Mouse (Mus musculus) left cerebral cortex, adult 2 months (tissue): ENCODE data around the gene Pdlim7. TPM values are rescaled to one million over a fixed set of nuclear protein-coding genes. Genes with fewer than 3 reads are reported as not detected.

Source experiments
- DNase-seq, 2 experiments: peaks; one replicate each; pipeline ENCODE4 v3.0.0; 2021 to 2022; ENCODE audit warnings: low spot score in 2 of 2, mixed read lengths in 1 of 2; ENCODE audit errors: extremely low spot score in 1 of 2
- H3K27ac ChIP-seq: fragments of 200-600 bp; 2 replicates; pipeline ENCODE4 v1.8.1; 2022
- H3K4me3 ChIP-seq: fragments of 200-600 bp; 2 replicates; pipeline ENCODE4 v1.8.1; 2022
- CTCF ChIP-seq: fragments of 200-600 bp; IDR thresholded peaks from 2 replicates; pipeline ENCODE4 v1.8.1; 2022; ENCODE audit warnings: antibody characterized with exemption, mild to moderate bottlenecking, moderate library complexity
- intact Hi-C: fragments of 180-260 bp; cut with DNase I; formaldehyde crosslinking; loops from one replicate; pipeline ENCODE4 v1.15.1; 2025
- total RNA-seq, 2 experiments: library from RNA; stranded (reverse); gene quantifications; 2 replicates each; pipeline ENCODE4 v1.2.3; 2021

The Pdlim7 gene
- total RNA-seq, 2 experiments from 2014 or later: 94.9 to 114 TPM

DNA sequence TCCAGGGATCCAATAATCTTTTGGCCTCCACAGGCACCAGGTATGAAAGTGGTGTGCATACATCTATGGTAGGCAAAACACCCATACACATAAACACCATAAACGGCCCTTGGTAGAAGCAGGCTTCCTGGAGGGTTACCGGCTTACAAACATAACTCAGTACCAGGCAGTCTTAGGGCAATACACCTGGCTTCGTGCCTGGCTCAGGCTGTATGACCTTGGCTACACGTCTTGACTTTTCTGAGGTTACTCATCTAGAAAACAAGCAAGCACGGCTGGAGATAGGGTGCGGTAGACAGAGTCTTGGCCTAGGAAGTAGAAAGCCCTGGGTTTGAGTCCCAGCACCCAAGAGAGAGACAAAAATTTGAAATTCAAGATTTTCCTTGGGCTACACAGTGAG is 16.8 kb downstream of the Pdlim7 start:
- TF ChIP-seq CTCF: no peak
- DNase-seq: no peak
- Histone ChIP-seq H3K27ac (no peak overlapping the region), H3K4me3 (no peak overlapping the region)
- intact Hi-C loops: no loop called here

- no peak for TF ChIP-seq CTCF
- no peak overlapping the region for H3K4me3 ChIP-seq
- no peak overlapping the region for H3K27ac ChIP-seq
- no peak for DNase-seq
- intact Hi-C loops: no loop called here
Observed at GRCm38 (mm10) chr13:55495702-55496101, 17.8 kb downstream of the Pdlim7 start.

GRCm38 (mm10) chr13:55494883-55495621 is 18.4 kb downstream of the Pdlim7 start:
- Histone ChIP-seq H3K4me3 (no peak overlapping the region), H3K27ac (no peak overlapping the region)
- intact Hi-C loops: no loop called here
- DNase-seq: no peak
- no peak for TF ChIP-seq CTCF

DNA sequence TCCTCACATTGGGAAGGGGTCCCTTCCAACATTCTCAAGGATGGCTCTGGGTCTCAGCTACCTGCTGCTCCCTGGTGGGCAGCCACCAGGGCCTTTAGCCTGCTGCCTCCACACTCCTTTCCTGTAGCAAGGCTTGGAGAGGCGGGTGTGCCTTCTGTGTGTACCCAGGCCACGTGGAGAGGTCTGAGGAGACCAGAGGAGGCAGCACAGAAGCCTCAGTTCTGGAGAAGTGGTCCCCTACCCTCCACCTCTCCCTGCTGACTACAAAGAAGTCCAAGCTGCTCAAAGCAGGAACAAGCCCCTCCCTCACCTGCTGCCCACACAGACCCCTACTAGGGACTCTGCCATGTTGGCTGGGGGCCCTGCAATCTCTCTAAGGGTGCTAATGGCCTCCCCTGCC is 19.2 kb downstream of the Pdlim7 start:
- no peak for DNase-seq
- no peak overlapping the region for H3K27ac ChIP-seq
- no peak overlapping the region for H3K4me3 ChIP-seq
- no peak for TF ChIP-seq CTCF
- intact Hi-C loops: no loop called here

DNA sequence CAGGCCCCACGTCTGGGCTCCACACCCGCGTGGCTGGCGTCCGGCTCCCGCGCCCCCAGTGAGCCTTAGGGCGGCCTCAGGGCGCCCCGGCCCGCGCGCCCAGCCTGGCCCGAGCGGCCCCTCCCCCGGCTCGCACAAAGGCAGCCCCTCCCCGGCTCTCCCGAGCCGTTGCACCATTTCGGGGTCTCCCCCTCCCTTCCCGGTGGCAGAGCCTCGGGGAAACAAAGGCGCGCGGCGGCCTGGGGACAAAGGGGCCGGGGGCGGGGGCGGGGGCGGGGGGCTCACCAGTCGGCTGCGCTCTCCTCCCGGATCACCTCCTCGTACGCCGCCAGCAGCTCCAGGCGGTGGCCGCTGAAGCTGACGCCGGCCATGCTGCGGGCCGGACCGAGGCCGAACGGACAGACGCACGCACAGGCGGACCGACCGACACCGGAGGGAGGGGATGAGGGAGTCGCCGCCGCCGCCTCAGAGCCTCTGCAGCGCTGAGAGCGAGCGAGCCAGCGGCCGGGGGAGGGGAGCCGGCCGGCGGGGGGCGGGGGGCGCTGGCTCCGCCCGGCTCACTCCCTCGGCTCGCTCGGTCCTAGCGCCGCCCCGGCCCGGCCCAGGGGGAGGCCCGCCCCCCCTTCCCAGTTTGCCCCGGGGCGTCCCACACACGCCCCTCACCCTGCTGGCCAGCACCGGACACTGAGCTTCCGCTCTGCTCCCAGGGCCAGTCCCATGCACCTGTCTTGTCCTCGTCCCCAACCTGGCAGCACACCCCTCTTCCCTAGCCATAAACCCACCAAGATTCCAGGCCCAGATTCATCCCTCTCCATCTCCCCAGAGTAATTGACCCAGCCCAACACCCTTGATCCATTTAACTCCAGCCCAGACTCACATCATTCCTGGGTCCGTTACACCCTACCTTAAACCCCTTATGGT is 25.6 kb downstream of the Pdlim7 start, which contains the start of gene Dbn1:
Gene Dbn1, minus strand, starts transcription at position 534 of the 921 bp plus-strand sequence.
- peak in 1 of 2 experiments; percentile 61 for DNase-seq
- TF ChIP-seq CTCF: no peak
- intact Hi-C loops: loop anchor here (2.0 kb wide), 1 partner anchor 25 kb away; the partner anchor contains the start of gene Pdlim7
- peak within 1 kb of the TSS; percentile 98 for H3K27ac ChIP-seq
- H3K4me3 ChIP-seq: peak within 1 kb of the TSS; percentile 92

DNA sequence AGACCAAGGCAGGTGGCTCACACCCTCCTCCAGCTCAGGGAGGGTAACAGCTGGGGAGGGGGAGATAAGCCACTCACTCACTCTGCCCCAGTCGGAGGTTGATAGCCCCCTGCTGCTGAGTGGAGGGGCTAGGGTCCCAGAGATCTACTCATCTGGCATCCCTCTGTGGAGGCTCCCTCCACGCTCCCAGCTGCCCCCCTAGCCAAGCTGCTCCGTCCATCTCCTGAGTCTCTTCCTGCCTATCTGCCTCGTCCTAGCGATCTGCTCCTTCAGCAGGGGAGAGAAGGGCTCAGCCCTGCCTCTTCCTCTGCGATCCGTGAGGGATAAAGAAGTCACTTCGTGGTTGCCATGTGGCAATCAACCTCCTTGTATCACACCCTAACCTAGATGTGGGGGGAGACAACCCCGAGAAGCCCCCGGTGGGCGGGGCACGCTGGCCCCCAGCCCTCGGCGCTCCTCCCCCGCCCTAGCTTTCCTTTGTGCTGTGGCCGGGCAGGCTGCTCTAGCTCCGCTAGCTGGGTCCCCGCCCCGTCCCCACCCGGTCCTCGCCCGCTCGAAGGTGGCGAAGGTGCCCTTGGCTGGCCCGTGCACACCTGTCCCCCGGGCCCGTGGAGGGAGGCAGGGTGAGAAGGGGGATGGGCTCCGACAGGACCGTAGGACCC is 26.4 kb downstream of the Pdlim7 start:
- intact Hi-C loops: no loop called here
- peak overlapping the region; percentile 92 for H3K4me3 ChIP-seq
- no peak for DNase-seq
- H3K27ac ChIP-seq: peak overlapping the region; percentile 98
- TF ChIP-seq CTCF: no peak

DNA sequence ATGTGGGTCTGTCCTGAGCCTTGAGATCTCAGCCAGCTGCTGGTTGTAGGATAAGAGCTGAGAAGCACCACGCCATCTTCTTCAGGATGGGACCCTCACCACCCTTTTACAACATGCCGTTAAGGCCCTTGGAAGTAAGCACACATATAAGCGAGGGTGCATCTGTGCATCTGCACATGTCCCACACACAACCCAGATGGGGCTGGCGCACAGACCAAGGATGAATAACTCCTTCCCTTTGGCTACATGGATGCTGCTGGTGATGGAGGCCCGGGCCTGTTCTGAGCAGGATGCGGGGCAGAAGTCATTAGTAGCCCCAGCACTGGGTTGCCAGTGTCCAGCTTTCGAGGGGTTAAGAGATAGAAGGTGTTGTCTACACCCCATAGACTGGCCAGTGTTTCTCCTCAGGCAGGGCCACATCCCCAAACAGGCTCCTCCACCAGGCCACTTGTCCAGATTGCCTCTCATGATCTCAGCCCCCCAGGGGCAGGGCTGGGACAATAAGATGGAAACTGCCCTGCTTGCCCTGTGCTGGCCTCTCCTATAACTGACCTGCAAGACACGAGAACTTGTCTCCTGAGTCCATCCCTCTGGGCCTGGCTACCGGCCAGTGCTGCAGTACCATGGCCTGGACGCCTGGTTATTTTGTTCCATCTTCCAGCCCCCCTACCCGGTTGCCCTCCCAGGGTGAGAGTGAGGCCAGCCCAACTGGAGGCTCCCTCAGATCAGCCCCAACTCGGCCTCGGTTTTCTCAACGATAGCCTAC is 27.3 kb downstream of the Pdlim7 start:
- Histone ChIP-seq H3K4me3 (peak overlapping the region; percentile 92), H3K27ac (peak overlapping the region; percentile 98)
- intact Hi-C loops: no loop called here
- no peak; the same call in none of the 2 replicates for TF ChIP-seq CTCF
- no peak for DNase-seq

GRCm38 (mm10) chr13:55484520-55485088 is 28.9 kb downstream of the Pdlim7 start:
- H3K4me3 ChIP-seq: peak overlapping the region; percentile 44
- no peak for TF ChIP-seq CTCF
- intact Hi-C loops: no loop called here
- no peak for DNase-seq
- peak overlapping the region; percentile 93 for H3K27ac ChIP-seq

DNA sequence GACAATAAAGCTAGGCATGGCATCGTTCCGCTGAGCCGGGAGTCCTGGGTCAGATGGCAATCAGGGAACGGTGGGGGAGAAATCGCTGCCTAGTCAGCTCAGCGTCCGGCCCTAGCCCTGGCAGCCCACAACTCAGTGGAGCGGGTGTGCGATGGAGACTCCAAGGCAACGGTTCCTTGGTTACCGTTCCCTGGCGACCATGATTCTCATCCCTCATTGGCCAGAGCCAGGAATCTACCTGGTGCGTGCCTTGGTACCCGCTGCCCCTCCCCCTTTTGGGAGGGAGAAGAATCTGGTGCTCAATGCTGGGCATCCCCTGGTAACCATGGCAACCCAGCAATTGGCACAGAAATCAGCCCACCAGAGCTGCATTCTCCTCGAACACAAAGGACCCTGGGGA is 29.9 kb downstream of the Pdlim7 start:
- no peak for TF ChIP-seq CTCF
- intact Hi-C loops: no loop called here
- DNase-seq: peak; percentile 90 to 93
- peak overlapping the region; percentile 44 for H3K4me3 ChIP-seq
- H3K27ac ChIP-seq: peak overlapping the region; percentile 93

DNA sequence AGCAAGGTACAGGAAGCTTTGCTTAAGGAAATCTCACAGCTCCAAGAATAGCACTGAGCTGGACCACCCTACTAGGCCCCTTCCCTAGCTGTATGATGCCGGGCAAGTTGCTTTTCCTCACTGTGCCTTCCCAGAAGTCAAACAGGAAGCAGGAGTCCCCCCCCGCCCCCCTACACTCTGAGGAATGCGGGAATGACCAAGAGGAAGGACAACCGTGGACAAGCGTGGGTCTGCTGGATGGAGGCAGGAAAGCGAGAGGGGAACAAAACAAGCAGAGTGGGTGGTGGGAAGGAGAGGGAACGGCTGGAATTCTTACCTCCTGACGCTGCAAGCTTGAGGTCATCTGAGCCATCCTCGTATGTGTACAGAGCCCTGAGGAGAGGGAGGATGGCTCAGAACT is 30.4 kb downstream of the Pdlim7 start:
- intact Hi-C loops: no loop called here
- no peak for DNase-seq

GRCm38 (mm10) chr13:55482542-55482941 is 30.9 kb downstream of the Pdlim7 start:
- TF ChIP-seq CTCF: peak; percentile 14
- intact Hi-C loops: no loop called here
- DNase-seq: no peak
- H3K4me3 ChIP-seq: peak overlapping the region; percentile 44
- H3K27ac ChIP-seq: peak overlapping the region; percentile 92

More for the DNA sequence above, 30.4 kb downstream of the Pdlim7 start:
- TF ChIP-seq CTCF: no peak
- Histone ChIP-seq H3K4me3 (peak overlapping the region; percentile 44), H3K27ac (peak overlapping the region; percentile 92)
